Mouse (Mus musculus): ENCODE data around the gene Fam205c. TPM values are rescaled to one million over a fixed set of nuclear protein-coding genes. Genes with fewer than 3 reads are reported as not detected.

The Fam205c gene
- 0.22 TPM in 1 of 2 replicates, not detected in the other for polyA plus RNA-seq (2012; rRNA removed)

- no peak for DNase-seq (ENCODE audit: extremely low spot score in 1 of 2, low spot score in 1 of 2)
Measured at GRCm38 (mm10) chr4:42874134-42874533, at the start of gene Fam205c. Fam205c (minus strand) TSS chr4:42874234.

GRCm38 (mm10) chr4:42922461-42922860 lies 48.4 kb upstream of the Fam205c start:
- no peak for DNase-seq (ENCODE audit: extremely low spot score in 1 of 2, low spot score in 1 of 2)

- no peak for DNase-seq (ENCODE audit: extremely low spot score in 1 of 2, low spot score in 1 of 2)
Measured at GRCm38 (mm10) chr4:42922056-42922455, 48.0 kb upstream of the Fam205c start.

- peak; percentile 71 to 72 for DNase-seq (ENCODE audit: extremely low spot score in 1 of 2, low spot score in 1 of 2)
Measured at GRCm38 (mm10) chr4:42921536-42921935, 47.5 kb upstream of the Fam205c start.

GRCm38 (mm10) chr4:42920726-42921125 lies 46.7 kb upstream of the Fam205c start:
- no peak for DNase-seq (ENCODE audit: extremely low spot score in 1 of 2, low spot score in 1 of 2)

- no peak for DNase-seq (ENCODE audit: extremely low spot score in 1 of 2, low spot score in 1 of 2)
Measured at GRCm38 (mm10) chr4:42917402-42917774, 43.4 kb upstream of the Fam205c start.

GRCm38 (mm10) chr4:42916617-42917401 lies 42.8 kb upstream of the Fam205c start, which contains the start of gene Phf24:
Phf24 (plus strand) TSS chr4:42916660.
- peak in 1 of 2 experiments; percentile 55 for DNase-seq (ENCODE audit: extremely low spot score in 1 of 2, low spot score in 1 of 2)

GRCm38 (mm10) chr4:42915966-42916365 lies 41.9 kb upstream of the Fam205c start:
- DNase-seq (ENCODE audit: extremely low spot score in 1 of 2, low spot score in 1 of 2) = no peak

- DNase-seq (ENCODE audit: extremely low spot score in 1 of 2, low spot score in 1 of 2) = no peak
Measured at GRCm38 (mm10) chr4:42915311-42915710, 41.3 kb upstream of the Fam205c start.

GRCm38 (mm10) chr4:42913391-42913790 lies 39.4 kb upstream of the Fam205c start:
- DNase-seq (ENCODE audit: extremely low spot score in 1 of 2, low spot score in 1 of 2) = no peak

- no peak for DNase-seq (ENCODE audit: extremely low spot score in 1 of 2, low spot score in 1 of 2)
Measured at GRCm38 (mm10) chr4:42904966-42905365, 30.9 kb upstream of the Fam205c start.

- no peak for DNase-seq (ENCODE audit: extremely low spot score in 1 of 2, low spot score in 1 of 2)
Measured at GRCm38 (mm10) chr4:42904523-42904922, 30.5 kb upstream of the Fam205c start.

- no peak for DNase-seq (ENCODE audit: extremely low spot score in 1 of 2, low spot score in 1 of 2)
Measured at GRCm38 (mm10) chr4:42903942-42904341, 29.9 kb upstream of the Fam205c start.

GRCm38 (mm10) chr4:42902730-42903129 lies 28.7 kb upstream of the Fam205c start:
- DNase-seq (ENCODE audit: extremely low spot score in 1 of 2, low spot score in 1 of 2) = no peak

- no peak for DNase-seq (ENCODE audit: extremely low spot score in 1 of 2, low spot score in 1 of 2)
Measured at GRCm38 (mm10) chr4:42902174-42902573, 28.1 kb upstream of the Fam205c start.

GRCm38 (mm10) chr4:42900878-42901277 lies 26.8 kb upstream of the Fam205c start:
- DNase-seq (ENCODE audit: extremely low spot score in 1 of 2, low spot score in 1 of 2) = peak; percentile 53 to 72

- no peak for DNase-seq (ENCODE audit: extremely low spot score in 1 of 2, low spot score in 1 of 2)
Measured at GRCm38 (mm10) chr4:42898914-42899313, 24.9 kb upstream of the Fam205c start.

- DNase-seq (ENCODE audit: extremely low spot score in 1 of 2, low spot score in 1 of 2) = no peak
Measured at GRCm38 (mm10) chr4:42895118-42895517, 21.1 kb upstream of the Fam205c start.

GRCm38 (mm10) chr4:42891176-42891575 lies 17.1 kb upstream of the Fam205c start:
- DNase-seq (ENCODE audit: extremely low spot score in 1 of 2, low spot score in 1 of 2) = no peak

- no peak for DNase-seq (ENCODE audit: extremely low spot score in 1 of 2, low spot score in 1 of 2)
Measured at GRCm38 (mm10) chr4:42888806-42889205, 14.8 kb upstream of the Fam205c start.

- DNase-seq (ENCODE audit: extremely low spot score in 1 of 2, low spot score in 1 of 2) = peak; percentile 40 to 60
Measured at GRCm38 (mm10) chr4:42886926-42887325, 12.9 kb upstream of the Fam205c start.

- no peak for DNase-seq (ENCODE audit: extremely low spot score in 1 of 2, low spot score in 1 of 2)
Measured at GRCm38 (mm10) chr4:42880677-42880948, 6.6 kb upstream of the Fam205c start.
